Mouse (Mus musculus) gastrocnemius, postnatal 4 days (tissue): ENCODE results near the gene Nadk. TPM values are rescaled to one million over a fixed set of nuclear protein-coding genes. Genes with fewer than 3 reads are reported as not detected.

ENCODE experiments used
- DNase-seq, 2 experiments: peaks; one replicate each; pipeline ENCODE4 v3.0.0; 2021 to 2022; ENCODE audit warnings: low spot score in 2 of 2, mixed read lengths in 2 of 2
- total RNA-seq, 2 experiments: library from RNA; stranded (reverse); gene quantifications; 2 replicates each; pipeline ENCODE4 v1.2.3; 2021

Nadk gene
- total RNA-seq, 2 experiments from 2014 or later: 31.8 to 33.1 TPM

GRCm38 (mm10) chr4:155601091-155601996 lies 39.2 kb downstream of the Nadk start, which contains the start of gene Slc35e2:
Gene Slc35e2 (plus strand): TSS chr4:155601416.
- peak; percentile 93 to 95 for DNase-seq

DNA sequence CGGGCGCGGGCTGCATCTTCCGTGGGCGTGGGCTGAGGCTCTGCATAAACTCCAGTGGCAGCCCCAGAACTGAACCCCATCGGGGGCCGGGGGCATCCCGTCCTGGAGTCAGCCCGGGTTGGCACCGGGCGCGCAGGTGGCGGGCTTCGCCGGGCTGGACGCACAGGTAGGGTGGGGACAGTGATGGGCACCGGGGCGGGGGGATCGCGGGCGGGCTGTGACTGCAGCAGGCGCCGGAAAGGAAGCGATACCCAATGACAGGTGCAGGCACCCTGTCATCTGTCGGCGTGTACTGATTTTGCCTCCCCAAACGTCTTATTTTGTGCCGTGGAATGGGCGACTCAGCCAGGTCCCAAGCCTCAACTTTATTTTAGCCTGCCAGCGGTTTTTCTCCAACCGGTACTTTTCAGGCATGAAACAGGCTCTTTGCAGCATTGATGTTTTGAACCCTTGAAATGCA lies 39.8 kb downstream of the Nadk start:
- DNase-seq: no peak

DNA sequence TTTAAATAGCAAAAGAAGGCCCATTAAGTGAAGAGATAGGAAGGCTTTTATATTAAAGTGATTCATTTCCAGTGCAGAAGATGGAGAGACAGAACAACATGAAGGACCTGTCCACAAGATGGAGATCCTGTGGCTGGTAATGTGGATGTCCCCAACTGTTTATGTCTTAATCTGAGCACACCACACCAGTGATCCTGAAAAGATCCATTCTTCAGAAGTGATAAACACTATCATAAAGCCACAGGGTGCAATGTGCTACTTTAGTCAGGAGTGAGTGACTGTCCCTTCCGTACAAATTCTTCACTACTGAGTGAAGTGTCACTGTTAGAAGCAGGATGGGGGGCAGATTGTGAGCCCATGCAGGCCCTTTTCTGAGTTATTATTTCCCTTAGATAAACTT lies 40.6 kb downstream of the Nadk start:
- DNase-seq: no peak

- DNase-seq: no peak
Measured at GRCm38 (mm10) chr4:155603801-155604200, 41.6 kb downstream of the Nadk start.

GRCm38 (mm10) chr4:155605132-155605531 lies 43.0 kb downstream of the Nadk start:
- no peak for DNase-seq

DNA sequence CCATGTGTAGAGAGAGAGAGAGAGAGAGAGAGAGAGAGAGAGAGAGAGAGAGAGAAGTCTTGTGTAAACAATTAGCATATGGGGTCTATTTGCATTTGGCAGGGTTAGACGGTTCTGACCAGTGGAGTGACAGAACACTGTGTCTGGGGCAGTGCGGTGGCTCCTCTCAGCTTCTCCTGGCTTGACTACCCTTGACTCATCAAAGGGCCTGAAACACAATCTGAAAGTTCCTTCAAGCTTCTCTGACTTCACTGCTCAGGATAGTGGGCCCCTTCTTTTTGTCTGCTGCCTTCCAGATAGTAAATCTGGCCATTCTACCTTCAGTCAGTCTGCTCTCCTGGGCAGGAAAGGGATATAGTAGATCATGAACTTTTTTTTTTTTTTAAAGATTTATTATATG lies 44.6 kb downstream of the Nadk start:
- DNase-seq: no peak

DNA sequence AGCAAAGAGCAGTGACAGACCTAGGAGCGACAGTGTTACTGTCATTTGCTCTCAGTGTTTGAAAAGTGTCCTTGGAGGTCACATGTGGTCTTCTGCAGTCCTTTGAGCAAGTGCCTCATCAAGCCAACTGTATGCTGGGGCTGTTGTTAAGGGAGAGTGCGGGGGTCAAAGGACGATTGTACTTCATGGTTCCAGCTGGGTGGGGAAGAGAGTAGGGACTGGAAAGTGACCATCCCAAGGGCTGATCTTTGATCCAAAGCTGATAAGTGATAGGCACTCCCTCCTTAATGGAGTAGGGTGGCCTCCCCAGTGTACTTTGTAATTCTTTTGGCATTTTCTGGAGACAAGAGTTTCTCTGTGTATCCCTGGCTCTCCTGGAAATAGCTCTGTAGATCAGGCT lies 49.7 kb downstream of the Nadk start:
- DNase-seq: no peak

- no peak for DNase-seq
Measured at GRCm38 (mm10) chr4:155613264-155613663, 51.1 kb downstream of the Nadk start.

DNA sequence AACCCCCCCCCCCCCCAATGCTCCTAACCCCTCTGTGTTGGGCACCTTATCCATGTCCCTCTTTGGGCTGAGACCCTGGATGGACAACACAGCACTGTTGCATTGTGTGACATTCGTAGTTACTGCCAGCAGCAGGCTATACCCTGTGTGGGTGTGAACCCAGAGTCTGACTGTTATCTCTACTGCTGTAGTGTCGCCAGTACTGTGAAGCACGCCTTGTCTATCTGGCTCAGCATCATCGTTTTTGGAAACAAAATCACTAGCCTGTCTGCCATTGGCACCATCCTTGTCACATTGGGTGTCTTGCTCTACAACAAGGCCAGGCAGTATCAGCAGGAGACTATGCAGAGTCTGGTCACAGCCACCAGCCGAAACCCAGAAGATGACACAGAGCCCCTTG lies 56.1 kb downstream of the Nadk start:
- no peak for DNase-seq

DNA sequence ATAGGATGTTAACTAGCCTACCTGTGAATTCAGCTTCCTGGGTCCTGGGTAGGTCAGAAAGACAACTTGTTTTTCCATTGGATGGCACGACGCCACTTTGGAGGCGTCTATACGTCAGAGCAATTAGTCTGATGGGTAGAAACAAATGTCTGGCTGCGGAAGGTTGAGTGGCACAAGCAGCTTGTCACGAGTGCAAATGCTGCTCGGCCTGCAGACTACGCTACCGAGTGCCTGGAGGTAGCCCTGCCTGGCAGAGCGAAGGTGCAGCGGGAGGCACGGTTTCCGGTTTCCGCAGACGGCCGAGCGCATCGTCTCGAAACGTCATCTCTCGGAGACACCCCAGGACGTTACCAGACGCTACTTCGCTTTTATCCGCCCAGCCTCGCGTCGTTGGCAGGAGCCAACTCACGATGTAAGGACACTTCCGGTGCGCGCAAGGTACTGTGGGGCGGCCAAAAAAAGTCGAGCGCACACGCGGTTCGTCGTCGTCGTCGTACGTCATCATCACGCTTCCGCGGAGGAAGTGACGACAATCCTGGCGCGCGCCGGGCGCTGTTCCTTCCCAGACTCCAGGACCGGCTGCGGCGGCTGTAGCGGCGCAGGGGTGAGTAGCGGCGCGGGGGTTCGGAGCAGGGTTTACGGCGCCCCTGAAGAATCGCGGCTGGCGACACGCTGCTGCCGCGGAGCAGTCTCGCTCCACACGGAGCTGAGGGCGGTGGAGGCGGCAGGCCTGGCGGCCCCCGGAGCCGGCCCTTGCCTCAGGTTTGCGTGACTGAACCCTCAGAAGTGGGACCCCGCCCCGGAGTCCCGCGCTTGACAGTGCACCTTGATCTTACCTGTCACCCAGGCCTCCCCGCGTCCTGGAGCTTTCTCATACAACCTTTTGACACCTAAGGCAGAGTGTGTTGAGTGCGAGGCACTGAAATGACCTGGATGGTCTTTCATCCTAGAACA lies 62.4 kb downstream of the Nadk start, which contains the start of gene Cdk11b:
Cdk11b (plus strand) TSS at position 517 of the 954 bp plus-strand sequence.
- peak; percentile 91 to 94 for DNase-seq

GRCm38 (mm10) chr4:155630267-155630666 lies 68.1 kb downstream of the Nadk start:
- no peak for DNase-seq

DNA sequence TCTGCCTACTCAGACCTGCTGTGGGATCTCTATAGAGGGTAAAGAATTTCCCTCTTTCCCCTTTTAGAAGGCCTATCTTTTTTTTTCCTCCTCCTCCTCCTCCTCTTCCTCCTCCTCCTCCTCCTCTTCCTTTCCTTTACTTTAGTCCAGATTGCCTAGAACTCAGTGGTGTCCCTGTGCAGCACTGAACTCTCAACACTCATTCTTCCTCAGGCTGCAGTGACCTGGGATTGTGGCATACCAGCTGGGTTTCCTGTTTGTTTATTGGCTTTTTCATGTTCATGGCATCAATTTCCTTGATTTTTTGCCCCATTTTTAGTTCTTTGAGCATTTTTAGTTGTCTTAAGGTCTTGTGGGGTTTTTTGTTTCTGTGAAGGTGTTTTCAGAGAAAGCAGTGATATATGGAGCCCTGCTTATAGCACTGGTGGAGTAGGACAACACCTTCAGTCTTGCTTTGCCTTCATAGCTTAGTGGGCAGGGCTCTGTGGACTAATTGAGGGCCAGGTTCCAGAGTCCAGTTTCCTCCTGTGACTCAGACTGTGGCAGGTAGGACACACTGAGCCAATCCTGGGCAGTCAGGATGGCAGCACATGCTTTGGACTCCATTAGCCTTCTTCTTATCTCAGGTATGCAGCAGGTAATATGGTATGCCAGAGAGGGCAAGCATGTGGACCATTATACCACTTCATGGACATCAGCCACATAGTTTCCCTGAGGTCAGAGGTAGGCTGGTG lies 73.8 kb downstream of the Nadk start:
- DNase-seq: no peak

Other genes with a start within 250 kb of the Nadk start
- 1 to 10 TPM; 4.4 to 5.4 TPM for gene Prkcz, start 201.0 kb upstream of the Nadk start, total RNA-seq
- 1 to 10 TPM in 1 of 2 experiments, under 1 TPM in 1; 0.78 to 1.2 TPM for gene Gabrd, start 164.3 kb upstream of the Nadk start, total RNA-seq
- 1 to 10 TPM; 1.7 to 2.6 TPM for gene Cfap74, start 153.2 kb upstream of the Nadk start, total RNA-seq
- gene Tmem52, start 93.3 kb upstream of the Nadk start, total RNA-seq: 10 to 100 TPM; 65.3 to 85.5 TPM
- gene Gnb1, start 71.0 kb upstream of the Nadk start, total RNA-seq: 100 to 1,000 TPM; 272 to 286 TPM
- 10 to 100 TPM; 12.0 to 13.0 TPM for gene Slc35e2, start 39.0 kb downstream of the Nadk start, total RNA-seq
- gene Cdk11b, start 62.5 kb downstream of the Nadk start, total RNA-seq: 10 to 100 TPM; 35.8 to 44.0 TPM
- gene Gm10563, start 83.0 kb downstream of the Nadk start, total RNA-seq: not detected
- 10 to 100 TPM; 30.1 to 37.9 TPM for gene Mmp23, start 91.0 kb downstream of the Nadk start, total RNA-seq
- gene Mib2, start 106.8 kb downstream of the Nadk start, total RNA-seq: 10 to 100 TPM; 25.9 to 27.1 TPM
- 10 to 100 TPM in 1 of 2 experiments, 1 to 10 TPM in 1; 9.8 to 10.4 TPM for gene Fndc10, start 132.0 kb downstream of the Nadk start, total RNA-seq
- gene Ssu72, start 142.4 kb downstream of the Nadk start, total RNA-seq: 10 to 100 TPM; 61.5 to 63.0 TPM
- gene Tmem240, start 172.4 kb downstream of the Nadk start, total RNA-seq: 1 to 10 TPM; 1.3 to 1.5 TPM
- gene Atad3a, start 198.7 kb downstream of the Nadk start, total RNA-seq: 10 to 100 TPM; 44.4 to 46.1 TPM
- gene Vwa1, start 212.3 kb downstream of the Nadk start, total RNA-seq: 10 to 100 TPM; 23.4 to 26.4 TPM
- gene Tmem88b, start 223.5 kb downstream of the Nadk start, total RNA-seq: 1 to 10 TPM; 3.8 to 5.1 TPM
- under 1 TPM in 1 of 2 experiments, not detected in 1; 0.39 TPM for gene Ankrd65, start 228.1 kb downstream of the Nadk start, total RNA-seq
- gene Mrpl20, start 240.5 kb downstream of the Nadk start, total RNA-seq: 10 to 100 TPM; 61.5 to 67.5 TPM